Mouse (Mus musculus) liver, adult 2 months (tissue): ENCODE results near the gene B830017H08Rik. TPM values are rescaled to one million over a fixed set of nuclear protein-coding genes. Genes with fewer than 3 reads are reported as not detected.

Experiments
- DNase-seq: peaks from one replicate; pipeline ENCODE4 v3.0.0-alpha.2; 2011; ENCODE audit warnings: low read depth, low spot score; ENCODE audit errors: extremely low read depth
- H3K27ac ChIP-seq: fragments of 200-500 bp; replicated peaks from 2 replicates; pipeline ENCODE4 v1.5.1; 2012; ENCODE audit warnings: low read depth, mild to moderate bottlenecking, control low read depth, inconsistent platforms, low read length; ENCODE audit not compliant: insufficient read depth
- H3K27me3 ChIP-seq: fragments of 200-500 bp; 2 replicates; pipeline ENCODE4 v1.6.1; 2012; ENCODE audit warnings: mild to moderate bottlenecking, moderate library complexity, low read length, inconsistent platforms; ENCODE audit not compliant: control insufficient read depth, insufficient read depth
- H3K36me3 ChIP-seq: fragments of 200-500 bp; 2 replicates; pipeline ENCODE4 v1.6.1; 2012; ENCODE audit warnings: low read length, inconsistent platforms; ENCODE audit not compliant: control insufficient read depth, insufficient read depth
- H3K4me1 ChIP-seq: fragments of 200-500 bp; 2 replicates; pipeline ENCODE4 v1.6.1; 2011; ENCODE audit warnings: low read length; ENCODE audit not compliant: control insufficient read depth, insufficient read depth
- H3K4me3 ChIP-seq: fragments of 200-500 bp; 2 replicates; pipeline ENCODE4 v1.5.1; 2011; ENCODE audit warnings: low read depth, mild to moderate bottlenecking, control low read depth, low read length, moderate library complexity; ENCODE audit not compliant: insufficient read depth
- H3K79me2 ChIP-seq: fragments of 200-500 bp; 2 replicates; pipeline ENCODE4 v1.6.1; 2012; ENCODE audit warnings: inconsistent platforms, mild to moderate bottlenecking, low read length, moderate library complexity; ENCODE audit not compliant: control insufficient read depth, insufficient read depth
- H3K9ac ChIP-seq: fragments of 200-500 bp; 2 replicates; pipeline ENCODE4 v1.6.1; 2012; ENCODE audit warnings: low read depth, mild to moderate bottlenecking, control low read depth, inconsistent platforms, low read length
- CTCF ChIP-seq: fragments of 200-500 bp; IDR thresholded peaks from 2 replicates; pipeline ENCODE4 v1.5.1; 2011; ENCODE audit warnings: low read depth, low read length, control low read depth
- POLR2A ChIP-seq: fragments of 200-500 bp; IDR thresholded peaks from 2 replicates; pipeline ENCODE4 v1.6.1; 2011; ENCODE audit warnings: low read length, control low read depth; ENCODE audit not compliant: insufficient read depth; ENCODE audit errors: extremely low read depth
- WGBS: fragments of 180-500 bp; shearing (Covaris S2); methylation state at CpG from one replicate; pipeline ENCODE4 v1.1.7; 2018; 5-methylcytosine and 5-hydroxymethylcytosine counted together
- polyA plus RNA-seq: library from polyadenylated mRNA; depleted of rRNA; stranded (reverse); fragments of >200 nt; gene quantifications from 2 replicates; pipeline ENCODE4 v1.2.3, GENCODE M21; 2012
- total RNA-seq: library from RNA; depleted of rRNA; stranded (reverse); fragments of >200 nt; gene quantifications from 2 replicates; pipeline ENCODE4 v1.2.3, GENCODE M21; 2014

B830017H08Rik gene
- total and polyA plus RNA-seq, 2 experiments: not detected

- TF ChIP-seq POLR2A (no peak), CTCF (no peak)
- Histone ChIP-seq H3K9ac (no peak overlapping the region), H3K4me1 (peaks cover 4% of the 10 kb centered on the region), H3K4me3 (no peak overlapping the region), H3K36me3 (peaks cover 6% of the 10 kb centered on the region), H3K79me2 (peaks cover 16% of the 10 kb centered on the region; the same call in 1 of the 2 replicates), H3K27me3 (no peaks in the 10 kb centered on the region), H3K27ac (no peak overlapping the region)
- WGBS: 8% methylated on average over 2 of the region's 2 CpGs
- DNase-seq: no peak
These were observed 32.4 kb downstream of the B830017H08Rik start for GRCm38 (mm10) chr16:17865293-17865692.

GRCm38 (mm10) chr16:17865770-17866169 is 32.8 kb downstream of the B830017H08Rik start:
- no peak overlapping the region for H3K27ac ChIP-seq
- WGBS: 37% methylated on average over 6 of the region's 6 CpGs
- TF ChIP-seq CTCF: no peak
- TF ChIP-seq POLR2A: no peak
- no peak overlapping the region for H3K9ac ChIP-seq
- no peak overlapping the region for H3K4me3 ChIP-seq
- peak; percentile 60 for DNase-seq
- peaks cover 16% of the 10 kb centered on the region; the same call in 1 of the 2 replicates for H3K79me2 ChIP-seq
- H3K27me3 ChIP-seq: no peaks in the 10 kb centered on the region
- peaks cover 11% of the 10 kb centered on the region for H3K36me3 ChIP-seq
- peaks cover 4% of the 10 kb centered on the region for H3K4me1 ChIP-seq

GRCm38 (mm10) chr16:17871248-17871647 is 38.3 kb downstream of the B830017H08Rik start:
- no peak for TF ChIP-seq CTCF
- no peak for TF ChIP-seq POLR2A
- H3K4me3 ChIP-seq: no peak overlapping the region
- H3K36me3 ChIP-seq: peaks cover 20% of the 10 kb centered on the region
- H3K9ac ChIP-seq: no peak overlapping the region
- H3K27me3 ChIP-seq: no peaks in the 10 kb centered on the region
- peaks cover 34% of the 10 kb centered on the region for H3K79me2 ChIP-seq
- no peak for DNase-seq
- no peak overlapping the region for H3K27ac ChIP-seq
- H3K4me1 ChIP-seq: peaks cover 13% of the 10 kb centered on the region
- 81% methylated on average over 5 of the region's 5 CpGs for WGBS

- H3K9ac ChIP-seq: no peak overlapping the region
- WGBS: 82% methylated on average over 4 of the region's 4 CpGs
- peaks cover 20% of the 10 kb centered on the region for H3K36me3 ChIP-seq
- H3K27me3 ChIP-seq: no peaks in the 10 kb centered on the region
- TF ChIP-seq CTCF (no peak), POLR2A (no peak)
- DNase-seq: no peak
- peaks cover 12% of the 10 kb centered on the region for H3K4me1 ChIP-seq
- H3K27ac ChIP-seq: no peak overlapping the region
- H3K4me3 ChIP-seq: no peak overlapping the region
- peaks cover 34% of the 10 kb centered on the region for H3K79me2 ChIP-seq
These were observed 40.1 kb downstream of the B830017H08Rik start for GRCm38 (mm10) chr16:17872995-17873394.

- WGBS: 34% methylated on average over 4 of the region's 4 CpGs
- TF ChIP-seq POLR2A: no peak
- TF ChIP-seq CTCF: no peak
- Histone ChIP-seq H3K27ac (no peak overlapping the region), H3K9ac (no peak overlapping the region), H3K4me3 (no peak overlapping the region), H3K4me1 (peaks cover 14% of the 10 kb centered on the region), H3K27me3 (no peaks in the 10 kb centered on the region), H3K79me2 (peaks cover 42% of the 10 kb centered on the region), H3K36me3 (peaks cover 17% of the 10 kb centered on the region)
- DNase-seq: peak; percentile 78
These were observed 42.3 kb downstream of the B830017H08Rik start for GRCm38 (mm10) chr16:17875174-17875573.

- H3K36me3 ChIP-seq: peaks cover 9% of the 10 kb centered on the region; the same call in 1 of the 2 replicates
- no peaks in the 10 kb centered on the region for H3K27me3 ChIP-seq
- 96% methylated on average over 1 of the region's 1 CpGs for WGBS
- no peak for DNase-seq
- TF ChIP-seq CTCF (no peak), POLR2A (no peak)
- no peak overlapping the region for H3K4me3 ChIP-seq
- peaks cover 14% of the 10 kb centered on the region for H3K4me1 ChIP-seq
- H3K79me2 ChIP-seq: peaks cover 45% of the 10 kb centered on the region
- H3K27ac ChIP-seq: no peak overlapping the region
- H3K9ac ChIP-seq: no peak overlapping the region
These were observed 43.2 kb downstream of the B830017H08Rik start for GRCm38 (mm10) chr16:17876096-17876495.
